In the genomic region with DNA sequence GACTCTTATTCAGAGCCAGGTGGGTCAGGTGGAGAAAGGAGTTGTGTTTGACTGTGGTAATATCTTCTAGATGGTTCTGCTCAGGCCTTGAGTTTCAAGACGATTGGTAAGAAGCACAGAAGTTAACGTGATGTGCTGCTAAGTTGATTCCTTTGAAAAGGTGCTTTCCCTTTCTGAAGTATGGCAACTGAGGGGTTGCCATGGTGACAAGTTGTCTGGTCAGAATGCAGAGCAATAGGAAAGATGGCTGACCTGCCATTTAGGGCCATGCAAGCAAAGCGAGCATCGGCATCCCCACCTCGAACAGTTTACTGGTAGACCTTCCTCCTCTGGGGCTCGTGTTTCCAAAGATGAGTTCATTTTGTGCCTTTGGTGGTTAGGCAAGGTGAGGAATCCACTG, we compare ENCODE assay signal across 16 mouse cellular contexts.
"Had no signal": no experiment of that assay in that cellular context is flagged by ENCODE, and none has a peak within 500 bp of the region (broad histone marks: within the 10 kb centered on the region; RNA-seq: fewer than 3 reads in every experiment).

No protein-coding gene starts in this region.

- H3K9me3 ChIP-seq: kidney, embryonic 15.5 days; liver, embryonic 13.5 days; neural tube, embryonic 12.5 days; neural tube, embryonic 15.5 days; stomach, embryonic 15.5 days had no signal

- H3K4me1 ChIP-seq: liver, embryonic 13.5 days; neural tube, embryonic 12.5 days; neural tube, embryonic 15.5 days; stomach, embryonic 15.5 days had no signal

- H3K9ac ChIP-seq: kidney, embryonic 15.5 days; liver, embryonic 13.5 days; neural tube, embryonic 12.5 days; neural tube, embryonic 15.5 days; stomach, embryonic 15.5 days had no signal

- H3K27me3 ChIP-seq: kidney, embryonic 15.5 days; liver, embryonic 13.5 days; neural tube, embryonic 12.5 days; neural tube, embryonic 15.5 days; stomach, embryonic 15.5 days had no signal

- H3K4me2 ChIP-seq: kidney, embryonic 15.5 days; liver, embryonic 13.5 days; neural tube, embryonic 12.5 days; neural tube, embryonic 15.5 days; stomach, embryonic 15.5 days had no signal

- H3K27ac ChIP-seq: kidney, embryonic 15.5 days; left cerebral cortex, adult 2 months; liver, embryonic 13.5 days; macrophage; neural tube, embryonic 12.5 days; neural tube, embryonic 15.5 days; stomach, embryonic 15.5 days had no signal

- DNase-seq: kidney, adult 11 months; kidney, adult 8-10 months; kidney, postnatal 10 days; kidney, postnatal 36 days; layer of hippocampus, postnatal 36 days; liver, embryonic 13.5 days; lung, adult 2 months; right cerebral cortex, postnatal 25 days; spleen, adult 18-20 months; thymus, postnatal 25 days had no signal

- H3K36me3 ChIP-seq: kidney, embryonic 15.5 days; liver, embryonic 13.5 days; neural tube, embryonic 12.5 days; neural tube, embryonic 15.5 days; stomach, embryonic 15.5 days had no signal

- H3K4me3 ChIP-seq: kidney, embryonic 15.5 days; left cerebral cortex, adult 2 months; liver, embryonic 13.5 days; neural tube, embryonic 12.5 days; neural tube, embryonic 15.5 days; stomach, embryonic 15.5 days had no signal
